Mouse (Mus musculus) C2C12 (cell line): ENCODE results near the gene Sytl1.

Experiments used
- CTCF ChIP-seq: IDR thresholded peaks from one replicate; pipeline ENCODE4 v1.5.1; 2011; ENCODE audit not compliant: control insufficient read depth, insufficient read depth, insufficient read length
- FOSL1 ChIP-seq: IDR thresholded peaks from one replicate; pipeline ENCODE4 v1.8.0; 2011; ENCODE audit warnings: mild to moderate bottlenecking, low read length; ENCODE audit not compliant: poor library complexity, insufficient read depth, severe bottlenecking
- MAX ChIP-seq: IDR thresholded peaks from one replicate; pipeline ENCODE4 v1.6.1; 2011; ENCODE audit warnings: mild to moderate bottlenecking, control low read depth
- MYOD1 ChIP-seq: IDR thresholded peaks from one replicate; pipeline ENCODE4 v1.6.1; 2011; ENCODE audit warnings: low read depth; ENCODE audit not compliant: control insufficient read depth, insufficient read length
- USF1 ChIP-seq: IDR thresholded peaks from one replicate; pipeline ENCODE4 v1.6.1; 2011; ENCODE audit warnings: low read depth, mild to moderate bottlenecking, control low read depth, moderate library complexity

GRCm38 (mm10) chr4:133270929-133271328, 8.0 kb upstream of the Sytl1 start:
- no peak for TF ChIP-seq CTCF
- no peak for TF ChIP-seq MAX
- TF ChIP-seq USF1, result no peak
- TF ChIP-seq FOSL1, result no peak
- no peak for TF ChIP-seq MYOD1
